Mouse (Mus musculus) cerebellum, adult 2 months (tissue): Measurements from ENCODE around the gene Itga5. TPM values are rescaled to one million over a fixed set of nuclear protein-coding genes. Genes with fewer than 3 reads are reported as not detected.

Experiments
- DNase-seq, 2 experiments: peaks; one replicate each; pipeline ENCODE4 v3.0.0; 2021
- H3K27ac ChIP-seq: fragments of 200-500 bp; 2 replicates; pipeline ENCODE4 v1.5.1; 2012; ENCODE audit warnings: low read length, control low read depth, inconsistent platforms; ENCODE audit not compliant: insufficient read depth
- H3K27me3 ChIP-seq: fragments of 200-500 bp; 2 replicates; pipeline ENCODE4 v1.6.1; 2012; ENCODE audit warnings: inconsistent platforms, mild to moderate bottlenecking, low read length, moderate library complexity; ENCODE audit not compliant: control insufficient read depth, insufficient read depth
- H3K4me1 ChIP-seq: fragments of 200-500 bp; 2 replicates; pipeline ENCODE4 v1.6.1; 2011; ENCODE audit warnings: low read length; ENCODE audit not compliant: control insufficient read depth, insufficient read depth
- H3K4me3 ChIP-seq: fragments of 200-500 bp; replicated peaks from 2 replicates; pipeline ENCODE3; 2011; ENCODE audit warnings: mild to moderate bottlenecking, low read depth, low read length, control low read depth; ENCODE audit not compliant: insufficient read depth
- CTCF ChIP-seq: fragments of 200-500 bp; IDR thresholded peaks from 2 replicates; pipeline ENCODE4 v1.5.1; 2011; ENCODE audit warnings: low read depth, mild to moderate bottlenecking, control low read depth, low read length, moderate library complexity, borderline replicate concordance; ENCODE audit not compliant: insufficient read depth
- POLR2A ChIP-seq: fragments of 200-500 bp; IDR thresholded peaks from 2 replicates; pipeline ENCODE4 v1.6.1; 2011; ENCODE audit warnings: low read length, control low read depth, borderline replicate concordance; ENCODE audit not compliant: insufficient read depth
- WGBS: fragments of 180-500 bp; shearing (Covaris S2); methylation state at CpG from one replicate; pipeline ENCODE4 v1.1.7; 2018; 5-methylcytosine and 5-hydroxymethylcytosine counted together
- polyA plus RNA-seq: library from polyadenylated mRNA; depleted of rRNA; stranded (reverse); fragments of >200 nt; gene quantifications from 2 replicates; pipeline ENCODE4 v1.2.3, GENCODE M21; 2012

Gene Itga5
- polyA plus RNA-seq, 1 experiment: 1.6 TPM

- DNase-seq: peak in 1 of 2 experiments; percentile 42
- peaks cover 22% of the 10 kb centered on the region for H3K4me1 ChIP-seq
- TF ChIP-seq POLR2A: no peak
- TF ChIP-seq CTCF: no peak
- no peaks in the 10 kb centered on the region for H3K27me3 ChIP-seq
- H3K27ac ChIP-seq: no peak overlapping the region
- H3K4me3 ChIP-seq: peak overlapping the region; percentile 88
- 34% methylated on average over 4 of the region's 4 CpGs for WGBS
Observed at GRCm38 (mm10) chr15:103322396-103322795, 44.2 kb downstream of the Itga5 start.

- DNase-seq: peak; percentile 60 to 69
- no peak overlapping the region; the same call in 1 of the 2 replicates for H3K27ac ChIP-seq
- no peak overlapping the region for H3K4me3 ChIP-seq
- 15% methylated on average over 1 of the region's 1 CpGs for WGBS
- H3K4me1 ChIP-seq: peaks cover 22% of the 10 kb centered on the region
- no peaks in the 10 kb centered on the region for H3K27me3 ChIP-seq
- no peak for TF ChIP-seq POLR2A
- TF ChIP-seq CTCF: peak; percentile 24; the same call in 1 of the 2 replicates
Observed at GRCm38 (mm10) chr15:103321076-103321475, 45.5 kb downstream of the Itga5 start.

- H3K4me1 ChIP-seq: peaks cover 28% of the 10 kb centered on the region
- WGBS: 40% methylated on average over 3 of the region's 3 CpGs
- TF ChIP-seq CTCF (no peak), POLR2A (no peak)
- no peak overlapping the region for H3K27ac ChIP-seq
- no peak overlapping the region for H3K4me3 ChIP-seq
- no peaks in the 10 kb centered on the region for H3K27me3 ChIP-seq
- peak in 1 of 2 experiments; percentile 31 for DNase-seq
Observed at GRCm38 (mm10) chr15:103318201-103318816, 48.3 kb downstream of the Itga5 start.

- DNase-seq: peak in 1 of 2 experiments; percentile 22
- 34% methylated on average over 8 of the region's 8 CpGs for WGBS
- Histone ChIP-seq H3K27me3 (no peaks in the 10 kb centered on the region), H3K4me3 (no peak overlapping the region), H3K4me1 (peaks cover 30% of the 10 kb centered on the region), H3K27ac (no peak overlapping the region)
- no peak for TF ChIP-seq POLR2A
- TF ChIP-seq CTCF: no peak
Observed at GRCm38 (mm10) chr15:103317731-103318130, 48.8 kb downstream of the Itga5 start.

DNA sequence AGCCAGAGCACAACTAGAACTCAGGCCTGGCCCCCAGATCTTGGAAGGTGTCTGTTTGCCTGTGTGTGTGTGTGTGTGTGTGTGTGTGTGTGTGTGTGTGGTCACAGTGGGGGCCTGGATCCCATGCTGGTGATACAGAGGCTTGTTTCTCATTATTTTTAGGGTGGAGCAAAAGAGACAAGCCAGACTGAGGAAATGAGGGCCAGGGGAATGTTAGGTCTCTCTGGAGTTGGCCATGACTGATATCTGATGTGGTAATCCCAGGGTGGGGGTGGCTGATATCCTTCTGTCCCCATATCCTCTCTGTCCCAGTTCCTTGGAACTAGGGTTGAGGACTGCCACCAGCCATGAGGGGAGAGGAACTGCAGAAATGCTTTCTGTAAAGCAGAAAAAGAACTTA is 49.4 kb downstream of the Itga5 start:
- H3K27me3 ChIP-seq: no peaks in the 10 kb centered on the region
- no peak overlapping the region for H3K27ac ChIP-seq
- peaks cover 24% of the 10 kb centered on the region for H3K4me1 ChIP-seq
- TF ChIP-seq POLR2A: no peak
- TF ChIP-seq CTCF: no peak
- H3K4me3 ChIP-seq: no peak overlapping the region
- DNase-seq: no peak

DNA sequence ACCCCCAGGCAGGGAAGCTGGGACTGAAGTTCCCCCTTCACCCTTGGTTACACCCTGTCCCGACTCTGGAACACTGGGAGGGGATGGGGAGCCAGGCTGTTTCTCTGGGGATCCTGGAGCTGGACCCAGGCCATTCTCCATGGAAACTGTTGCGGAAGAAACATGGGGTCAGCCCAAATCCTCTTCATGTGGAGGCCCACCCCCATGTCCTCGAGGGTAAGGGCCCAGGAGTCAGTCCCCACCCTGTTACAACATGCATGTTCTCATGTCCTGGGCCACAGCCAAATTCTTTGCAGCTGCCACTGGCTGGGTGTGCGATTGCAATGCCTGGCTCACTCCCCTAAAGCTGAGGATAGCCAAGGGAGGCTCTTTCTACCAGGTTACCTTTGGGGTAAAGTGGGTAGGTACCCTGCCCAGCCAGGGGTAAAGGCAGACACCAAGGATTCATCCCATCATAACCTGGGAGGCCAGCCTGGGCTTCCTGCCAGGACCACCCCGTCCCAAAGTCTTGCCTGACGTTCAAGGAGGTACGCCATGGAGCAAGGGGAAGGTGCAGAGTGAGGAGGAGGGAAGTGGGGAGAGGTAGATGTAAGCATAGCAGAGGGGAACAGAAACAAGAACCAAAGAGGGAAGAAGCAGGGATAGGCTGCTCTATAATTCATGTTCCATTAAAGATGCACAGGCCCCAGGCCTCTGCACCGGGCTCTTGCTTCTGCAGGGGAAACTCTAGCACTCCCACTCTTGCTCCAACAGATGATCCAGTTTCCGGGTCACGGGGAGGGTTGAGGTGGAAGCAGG is 50.4 kb downstream of the Itga5 start:
- no peak overlapping the region for H3K4me3 ChIP-seq
- DNase-seq: peak in 1 of 2 experiments; percentile 21
- H3K27ac ChIP-seq: no peak overlapping the region
- TF ChIP-seq CTCF: no peak
- no peak for TF ChIP-seq POLR2A
- whole genome bisulfite sequencing: 67% methylated on average over 10 of the region's 10 CpGs
- peaks cover 19% of the 10 kb centered on the region for H3K4me1 ChIP-seq
- H3K27me3 ChIP-seq: no peaks in the 10 kb centered on the region

- Histone ChIP-seq H3K27ac (no peak overlapping the region), H3K4me1 (peaks cover 15% of the 10 kb centered on the region), H3K4me3 (no peak overlapping the region), H3K27me3 (no peaks in the 10 kb centered on the region)
- TF ChIP-seq CTCF: peak; percentile 84
- no peak for TF ChIP-seq POLR2A
- WGBS: 11% methylated on average over 18 of the region's 18 CpGs
- peak; percentile 66 to 75 for DNase-seq
Observed at GRCm38 (mm10) chr15:103315011-103315502, 51.5 kb downstream of the Itga5 start.

- DNase-seq: peak in 1 of 2 experiments; percentile 22
- Histone ChIP-seq H3K4me1 (peaks cover 15% of the 10 kb centered on the region), H3K4me3 (no peak overlapping the region), H3K27ac (no peak overlapping the region), H3K27me3 (no peaks in the 10 kb centered on the region)
- TF ChIP-seq CTCF: no peak
- TF ChIP-seq POLR2A: no peak
- 38% methylated on average over 22 of the region's 22 CpGs for WGBS
Observed at GRCm38 (mm10) chr15:103314181-103314580, 52.4 kb downstream of the Itga5 start.
